Mouse (Mus musculus) heart, adult 2 months (tissue): Measurements from ENCODE around the gene Gm7544.

Source experiments
- CTCF ChIP-seq: fragments of 200-600 bp; IDR thresholded peaks from 2 replicates; pipeline ENCODE4 v1.8.1; 2022; ENCODE audit warnings: antibody characterized with exemption, mild to moderate bottlenecking, moderate library complexity
- EP300 ChIP-seq: fragments of 200-500 bp; IDR thresholded peaks from 2 replicates; pipeline ENCODE4 v1.6.1; 2011; ENCODE audit warnings: low read depth, low read length, control low read depth; ENCODE audit not compliant: insufficient read depth
- POLR2A ChIP-seq: fragments of 200-500 bp; IDR thresholded peaks from 2 replicates; pipeline ENCODE4 v1.6.1; 2011; ENCODE audit warnings: mild to moderate bottlenecking, low read depth, low read length, control low read depth; ENCODE audit not compliant: insufficient read depth

- TF ChIP-seq CTCF (no peak), POLR2A (no peak), EP300 (no peak)
Measured at GRCm38 (mm10) chr1:82913025-82913424, 42.8 kb downstream of the Gm7544 start, which contains the start of gene A030005L19Rik.
